Mouse (Mus musculus) common myeloid progenitor, adult 5-6 weeks (primary cell): ENCODE measurements at regions not wholly inside any gene's neighbourhood (a gene's known extent, or its start where the extent isn't known, plus 50 kb on each side); places are given as distances from the start of the nearest gene placed in this dataset.

ENCODE experiments used
- ATAC-seq: replicated peaks from 2 replicates; pipeline ENCODE4 v1.8.0; 2016; ENCODE audit warnings: low read depth, mild to moderate bottlenecking, moderate TSS enrichment, inconsistent platforms; ENCODE audit not compliant: poor library complexity, severe bottlenecking

DNA sequence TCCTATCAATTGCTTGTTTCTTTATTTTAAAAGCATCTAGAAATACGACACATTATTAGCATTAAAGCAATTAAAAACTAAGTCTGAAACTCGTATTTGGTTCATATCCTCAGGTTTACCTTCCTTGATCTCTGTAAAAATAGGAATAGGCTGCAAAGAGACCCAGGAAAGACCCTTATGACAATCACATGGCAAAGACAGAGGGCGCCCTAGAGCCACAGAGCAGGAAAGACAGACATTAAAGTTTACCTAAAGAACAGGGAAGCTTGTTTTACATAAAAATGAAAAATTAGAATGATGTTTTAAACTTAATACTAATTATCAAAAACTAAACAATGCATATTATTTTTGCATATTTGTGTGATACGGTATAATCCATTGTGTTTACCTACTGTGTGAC, 153.2 kb downstream of the Usp25 start:
- peak; percentile 62; the same call in 1 of the 2 replicates for ATAC-seq

DNA sequence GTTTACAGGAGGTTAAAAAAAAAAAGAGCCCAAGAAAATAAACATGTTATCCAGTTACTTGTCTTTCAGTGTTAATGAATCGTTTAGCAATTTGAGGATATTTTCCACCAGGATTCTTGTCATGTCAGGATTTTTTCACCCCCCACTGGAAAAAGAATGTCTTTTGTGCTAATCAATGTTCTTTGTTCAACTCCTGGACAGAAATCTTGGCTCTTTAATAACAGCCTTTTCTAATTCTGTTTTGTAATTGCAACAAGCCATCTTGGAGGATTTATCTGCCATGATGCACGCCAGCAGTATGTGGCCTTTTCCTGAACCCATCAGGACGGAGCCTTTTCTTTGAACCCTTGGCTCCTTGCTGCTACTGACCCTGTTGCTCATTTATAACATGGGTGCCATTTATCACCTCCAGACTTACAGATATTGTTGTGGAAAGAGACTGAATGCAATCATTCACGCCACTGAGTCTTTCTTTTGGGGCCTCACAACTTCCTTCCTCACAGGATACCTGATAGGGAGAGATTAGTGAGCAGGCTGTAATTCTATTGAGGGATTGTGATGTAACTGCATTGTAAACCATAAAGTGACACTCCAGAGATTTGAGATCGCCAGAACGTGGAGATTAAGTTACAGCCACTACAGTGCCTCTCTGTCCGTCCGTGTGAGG, 159.7 kb downstream of the Usp25 start:
- peak; percentile 96 for ATAC-seq

DNA sequence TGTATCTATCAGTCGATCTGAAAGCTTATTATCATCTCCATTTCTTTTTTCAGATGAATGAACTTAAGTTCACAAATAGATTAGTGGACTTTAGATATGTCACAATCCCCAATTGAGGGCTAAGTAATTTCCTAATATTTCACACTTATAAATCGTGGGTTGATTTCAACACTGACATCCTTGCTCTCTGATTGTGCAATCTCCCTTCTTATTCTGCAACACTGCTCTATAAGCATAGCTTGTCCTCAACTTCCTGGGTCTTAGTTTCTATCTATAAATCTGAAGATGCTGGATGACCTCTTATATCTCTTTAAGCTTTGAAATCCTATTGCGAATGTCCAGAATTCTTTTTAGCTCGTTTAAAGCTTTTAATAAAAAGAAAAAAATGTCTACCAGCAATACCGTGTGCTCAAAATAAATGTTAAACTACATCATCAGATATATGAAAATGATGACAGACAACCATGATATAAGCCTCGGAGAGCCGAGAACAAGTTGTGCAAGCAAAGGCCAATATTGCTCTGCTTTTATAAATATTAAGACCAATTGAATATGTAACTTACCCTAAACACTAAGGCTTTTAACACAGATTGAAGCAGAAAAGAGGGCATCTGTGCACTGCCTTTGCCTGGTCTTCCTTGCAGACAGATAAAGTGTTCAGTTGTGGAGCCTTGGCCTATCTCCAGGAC, 161.4 kb downstream of the Usp25 start:
- ATAC-seq = peak; percentile 66

DNA sequence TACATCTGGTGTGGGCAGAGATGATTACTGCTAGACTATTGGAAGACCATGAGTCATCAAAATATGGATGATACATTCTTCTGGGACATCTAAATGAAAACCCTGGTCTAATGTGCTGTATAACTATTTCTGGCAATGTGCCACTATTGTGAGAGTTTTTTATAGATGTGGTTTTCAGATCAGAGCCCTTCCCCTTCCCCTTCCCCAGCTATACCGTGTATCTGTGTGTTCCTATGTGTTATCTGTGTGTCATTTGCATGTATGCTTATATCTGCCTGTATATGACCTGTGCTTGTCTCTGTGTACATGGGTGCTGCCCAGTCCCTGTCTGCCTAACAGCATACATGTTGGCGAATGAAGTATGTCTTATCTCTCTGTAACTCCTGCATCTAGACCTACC, 167.5 kb downstream of the Usp25 start:
- peak; percentile 74 for ATAC-seq
